In the genomic region with DNA sequence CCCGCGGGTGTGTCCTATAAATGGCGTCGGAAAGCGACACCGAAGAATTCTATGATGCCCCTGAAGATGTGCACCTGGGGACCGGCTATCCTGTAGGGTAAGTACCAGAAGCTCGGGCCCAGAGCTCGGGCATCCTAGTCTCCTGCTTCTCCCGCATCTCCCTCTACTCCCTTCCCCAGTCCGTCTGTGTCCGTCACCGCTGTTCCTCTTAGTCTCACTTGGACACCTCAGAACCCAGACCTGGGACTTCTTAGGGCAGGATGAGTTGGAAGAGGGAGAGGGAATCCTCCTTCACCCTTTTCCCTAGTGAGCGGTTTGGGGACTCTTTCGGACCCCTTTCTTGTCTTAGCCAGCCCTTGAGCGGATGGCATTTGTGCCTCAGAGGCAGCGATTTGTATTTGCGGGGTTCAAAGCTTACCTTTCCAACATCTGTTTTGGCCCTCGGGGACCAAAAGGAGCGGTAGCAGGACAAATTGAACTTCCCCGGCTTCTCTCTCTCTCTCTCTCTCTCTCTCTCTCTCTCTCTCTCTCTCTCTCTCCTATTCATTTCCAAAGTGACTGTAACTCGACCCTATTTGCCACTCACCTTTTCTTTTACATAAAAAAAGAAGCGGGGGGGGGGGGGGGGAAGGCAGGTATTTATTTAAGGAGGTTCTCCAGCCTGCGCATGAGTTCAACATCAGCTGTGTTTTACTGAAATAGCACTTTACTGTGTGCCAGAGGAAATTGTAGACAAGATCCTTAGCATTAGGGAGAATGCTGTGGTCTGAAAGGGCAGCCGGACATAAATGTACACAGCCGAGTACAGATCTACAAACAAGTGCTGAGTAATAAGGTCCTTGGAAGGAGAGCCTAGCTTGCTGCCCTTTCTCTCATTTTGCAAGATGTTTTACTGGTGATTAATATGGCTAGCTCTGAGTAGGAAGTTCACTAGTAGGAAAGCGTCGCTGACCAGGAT, we compare ENCODE assay signal across 8 mouse cellular contexts. TPM values are rescaled to one million over a fixed set of nuclear protein-coding genes. Genes with fewer than 3 reads are reported as not detected.
DNase-seq lines count a peak whose midpoint lies in the region; ATAC-seq and TF ChIP-seq lines count a peak whose summit lies in the region.

No protein-coding gene starts in this region.

- DNase-seq in gastrocnemius, adult 18-20 months (ENCODE audit: low spot score) = peak; percentile 4
- no peak for DNase-seq in gastrocnemius, postnatal 25 days
- DNase-seq in urinary bladder, postnatal 25 days (ENCODE audit: low spot score) = peak; percentile 6
- DNase-seq in urinary bladder, postnatal 10 days (ENCODE audit: low spot score) = no peak
- DNase-seq in forebrain, postnatal 0 days = peak; percentile 21
- DNase-seq in liver, adult 2 months (ENCODE audit: extremely low read depth, low read depth, low spot score) = peak; percentile 27
- DNase-seq in retina, postnatal 7 days (ENCODE audit: low read depth, low spot score) = peak; percentile 0
- DNase-seq in thymus, postnatal 25 days = no peak

- H3K4me3 ChIP-seq in forebrain, postnatal 0 days (ENCODE audit: low read depth, low read length) = peak overlapping the region; percentile 58
- peak overlapping the region; percentile 67 for H3K4me3 ChIP-seq in liver, adult 2 months (ENCODE audit: insufficient read depth, low read depth, low read length)

- H3K27ac ChIP-seq in forebrain, postnatal 0 days (ENCODE audit: low read depth, low read length) = peak overlapping the region; percentile 80
- H3K27ac ChIP-seq in liver, adult 2 months (replicated peaks; ENCODE audit: insufficient read depth, low read depth, low read length) = peak overlapping the region; percentile 75

- H3K4me1 ChIP-seq in forebrain, postnatal 0 days (ENCODE audit: insufficient read depth) = no peaks in the 10 kb centered on the region
- no peaks in the 10 kb centered on the region; the same call in 1 of the 2 replicates for H3K4me1 ChIP-seq in liver, adult 2 months (ENCODE audit: control insufficient read depth, insufficient read depth, low read length)

- TF ChIP-seq CTCF in forebrain, postnatal 0 days (IDR thresholded peaks at IDR 0.05; ENCODE audit: low read depth) = no peak
- TF ChIP-seq CTCF in liver, adult 2 months (IDR thresholded peaks at IDR 0.05; ENCODE audit: low read depth, low read length) = no peak

- ATAC-seq in forebrain, postnatal 0 days = no peak

- no peaks in the 10 kb centered on the region for H3K36me3 ChIP-seq in forebrain, postnatal 0 days (ENCODE audit: insufficient read depth)
- no peaks in the 10 kb centered on the region for H3K36me3 ChIP-seq in liver, adult 2 months (ENCODE audit: control insufficient read depth, insufficient read depth, low read length)

- H3K27me3 ChIP-seq in forebrain, postnatal 0 days (ENCODE audit: insufficient read depth, low read length) = no peaks in the 10 kb centered on the region
- H3K27me3 ChIP-seq in liver, adult 2 months (ENCODE audit: control insufficient read depth, insufficient read depth, low read length) = no peaks in the 10 kb centered on the region

- H3K9ac ChIP-seq in forebrain, postnatal 0 days = peak overlapping the region; percentile 64
- H3K9ac ChIP-seq in liver, adult 2 months (ENCODE audit: low read depth, low read length) = peak overlapping the region; percentile 80

- H3K79me2 ChIP-seq in liver, adult 2 months (ENCODE audit: control insufficient read depth, insufficient read depth, low read length) = no peaks in the 10 kb centered on the region

- TF ChIP-seq POLR2A in liver, adult 2 months (IDR thresholded peaks at IDR 0.05; ENCODE audit: extremely low read depth, insufficient read depth, low read length) = no peak

- H3K9me3 ChIP-seq in forebrain, postnatal 0 days (ENCODE audit: low read length) = no peaks in the 10 kb centered on the region

- H3K4me2 ChIP-seq in forebrain, postnatal 0 days (ENCODE audit: low read depth) = peak overlapping the region; percentile 53

- WGBS in forebrain, postnatal 0 days = 27% methylated on average over 27 of the region's 28 CpGs
- 2% methylated on average over 28 of the region's 28 CpGs for WGBS in liver, adult 2 months

RNA-seq across cellular contexts. Expression of gene Wdr44, which starts 0.9 kb away (rescaled TPM):
- total RNA-seq in gastrocnemius, adult 18-20 months (2021) = 10 to 100 TPM; 17.4 to 17.9 TPM
- total RNA-seq in gastrocnemius, postnatal 25 days (2021) = 10 to 100 TPM; 10.5 to 13.2 TPM
- 12.5 and 13.5 TPM in 2 replicates for total RNA-seq in forebrain, postnatal 0 days (2014; rRNA removed)
- 15.3 and 19.3 TPM in 2 replicates for polyA plus RNA-seq in forebrain, postnatal 0 days (2015; fragmentation: Nextera tagmentation; extraction: Ambion mirVana)
- total RNA-seq in liver, adult 2 months (2014; rRNA removed) = 2.2 and 2.9 TPM in 2 replicates
- polyA plus RNA-seq in liver, adult 2 months (2012; rRNA removed) = 0.56 and 0.57 TPM in 2 replicates

Comparison
In these comparisons a context has a peak if more than half of its experiments do, and no peak if none do; other contexts are left out.
1. DNase-seq: peak in gastrocnemius, adult 18-20 months (single experiment), urinary bladder, postnatal 25 days (single experiment), forebrain, postnatal 0 days (single experiment), liver, adult 2 months (single experiment) and retina, postnatal 7 days (single experiment); none in gastrocnemius, postnatal 25 days (single experiment), urinary bladder, postnatal 10 days (single experiment) and thymus, postnatal 25 days (single experiment).